Mouse (Mus musculus) cortical plate, adult 2 months (tissue): Measurements from ENCODE around the gene 2610528A11Rik. TPM values are rescaled to one million over a fixed set of nuclear protein-coding genes. Genes with fewer than 3 reads are reported as not detected.
"Not testable (repeated sequence)": the region's sequence is repeated elsewhere in the genome, so short reads cannot be mapped to it uniquely, and the experiment has no call there.

ENCODE experiments used
- H3K27ac ChIP-seq: fragments of 200-500 bp; 2 replicates; pipeline ENCODE4 v1.5.1; 2012; ENCODE audit warnings: low read length, control low read depth, inconsistent platforms; ENCODE audit not compliant: insufficient read depth
- H3K4me1 ChIP-seq: fragments of 200-500 bp; 2 replicates; pipeline ENCODE4 v1.6.1; 2011; ENCODE audit warnings: low read length; ENCODE audit not compliant: control insufficient read depth, insufficient read depth
- H3K4me3 ChIP-seq: fragments of 200-500 bp; 2 replicates; pipeline ENCODE4 v1.5.1; 2011; ENCODE audit warnings: mild to moderate bottlenecking, low read length, control low read depth; ENCODE audit not compliant: insufficient read depth
- CTCF ChIP-seq: fragments of 200-500 bp; IDR thresholded peaks from 2 replicates; pipeline ENCODE4 v1.5.1; 2011; ENCODE audit warnings: mild to moderate bottlenecking, control low read depth, low read length; ENCODE audit not compliant: insufficient read depth; ENCODE audit errors: extremely low read depth
- POLR2A ChIP-seq: fragments of 200-500 bp; IDR thresholded peaks from 2 replicates; pipeline ENCODE4 v1.6.1; 2011; ENCODE audit warnings: mild to moderate bottlenecking, low read length, control low read depth; ENCODE audit not compliant: insufficient read depth; ENCODE audit errors: extremely low read depth
- polyA plus RNA-seq: library from polyadenylated mRNA; depleted of rRNA; stranded (reverse); fragments of >200 nt; gene quantifications from 2 replicates; pipeline ENCODE4 v1.2.3, GENCODE M21; 2012; rRNA removed

Gene 2610528A11Rik
- 0.91 and 1.0 TPM in 2 replicates for polyA plus RNA-seq

GRCm38 (mm10) chr14:37113922-37114321, at the start of gene 2610528A11Rik:
TSS of gene 2610528A11Rik (minus strand) at chr14:37114022.
- Histone ChIP-seq H3K4me1 (no peaks in the 10 kb centered on the region), H3K4me3 (no peak within 1 kb of the TSS), H3K27ac (no peak within 1 kb of the TSS)
- TF ChIP-seq POLR2A (no peak), CTCF (no peak)

- H3K4me1 ChIP-seq = no peaks in the 10 kb centered on the region
- TF ChIP-seq POLR2A = no peak
- TF ChIP-seq CTCF = no peak
Measured at GRCm38 (mm10) chr14:37163277-37163956, 49.6 kb upstream of the 2610528A11Rik start.

GRCm38 (mm10) chr14:37154391-37154790, 40.6 kb upstream of the 2610528A11Rik start:
- H3K27ac ChIP-seq = no peak overlapping the region
- no peak for TF ChIP-seq CTCF
- TF ChIP-seq POLR2A = no peak
- no peaks in the 10 kb centered on the region for H3K4me1 ChIP-seq
- no peak overlapping the region for H3K4me3 ChIP-seq

More at GRCm38 (mm10) chr14:37163277-37163956, 49.6 kb upstream of the 2610528A11Rik start:
- Histone ChIP-seq H3K27ac (no peak overlapping the region), H3K4me3 (no peak overlapping the region)

GRCm38 (mm10) chr14:37139051-37139710, 25.4 kb upstream of the 2610528A11Rik start:
- no peak overlapping the region for H3K27ac ChIP-seq
- H3K4me1 ChIP-seq = no peaks in the 10 kb centered on the region
- TF ChIP-seq CTCF (no peak), POLR2A (no peak)
- no peak overlapping the region for H3K4me3 ChIP-seq

- not testable (repeated sequence) for H3K4me1 ChIP-seq, H3K27ac ChIP-seq, H3K4me3 ChIP-seq
Measured at GRCm38 (mm10) chr14:37137596-37137995, 23.8 kb upstream of the 2610528A11Rik start.

GRCm38 (mm10) chr14:37136110-37136509, 22.3 kb upstream of the 2610528A11Rik start:
- H3K4me3 ChIP-seq = peak overlapping the region; percentile 47; the same call in 1 of the 2 replicates
- H3K4me1 ChIP-seq = no peaks in the 10 kb centered on the region
- TF ChIP-seq POLR2A (no peak), CTCF (no peak)
- no peak overlapping the region for H3K27ac ChIP-seq

GRCm38 (mm10) chr14:37135671-37136070, 21.8 kb upstream of the 2610528A11Rik start:
- Histone ChIP-seq H3K4me1 (no peaks in the 10 kb centered on the region), H3K27ac (no peak overlapping the region), H3K4me3 (peak overlapping the region; percentile 47)
- TF ChIP-seq CTCF (no peak), POLR2A (no peak)

GRCm38 (mm10) chr14:37135127-37135593, 21.3 kb upstream of the 2610528A11Rik start, which contains the start of gene Ghitm:
TSS of gene Ghitm (minus strand) at chr14:37135272.
- TF ChIP-seq CTCF (no peak), POLR2A (peak; percentile 89)
- peak within 1 kb of the TSS; percentile 47 for H3K4me3 ChIP-seq
- no peaks in the 10 kb centered on the region for H3K4me1 ChIP-seq
- H3K27ac ChIP-seq = peak within 1 kb of the TSS; percentile 39

GRCm38 (mm10) chr14:37134304-37135126, 20.7 kb upstream of the 2610528A11Rik start:
- Histone ChIP-seq H3K4me3 (peak overlapping the region; percentile 47), H3K27ac (peak overlapping the region; percentile 39), H3K4me1 (no peaks in the 10 kb centered on the region)
- TF ChIP-seq CTCF (no peak), POLR2A (no peak)

GRCm38 (mm10) chr14:37127652-37128051, 13.8 kb upstream of the 2610528A11Rik start:
- no peak overlapping the region for H3K27ac ChIP-seq
- H3K4me3 ChIP-seq = no peak overlapping the region
- no peaks in the 10 kb centered on the region for H3K4me1 ChIP-seq
- TF ChIP-seq CTCF (peak; percentile 54; the same call in 1 of the 2 replicates), POLR2A (no peak)
